Mouse (Mus musculus) 416B (cell line): ENCODE results near the gene Pramef6.
"Not testable (repeated sequence)": the region's sequence is repeated elsewhere in the genome, so short reads cannot be mapped to it uniquely, and the experiment has no call there.

Experiments
- DNase-seq: peaks from one replicate; pipeline ENCODE4 v3.0.0; 2011; ENCODE audit warnings: low read depth

Pramef6 gene

GRCm38 (mm10) chr4:143900280-143900679, at the start of gene Pramef6:
TSS of gene Pramef6 (minus strand) at chr4:143900380.
- not testable (repeated sequence) for DNase-seq

DNA sequence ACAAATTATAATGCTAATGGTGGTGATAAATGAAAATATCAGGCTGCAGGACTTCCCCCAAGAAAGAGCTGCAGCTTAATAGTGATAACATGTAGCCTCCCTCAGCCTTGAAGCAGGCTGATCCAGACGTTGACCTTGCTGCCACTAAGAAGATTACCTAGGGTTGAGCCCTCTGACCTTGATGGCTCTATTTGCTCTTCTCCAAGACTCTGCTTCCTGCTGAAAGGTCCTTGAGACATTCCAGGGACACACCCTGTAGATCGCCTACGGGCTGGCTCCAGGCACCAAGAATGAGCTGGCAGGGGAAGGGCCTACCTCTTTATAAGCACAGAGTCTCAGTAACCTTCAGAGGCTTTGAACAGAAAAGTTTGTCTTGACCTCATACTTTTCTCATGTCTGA, 5.8 kb downstream of the Pramef6 start:
- not testable (repeated sequence) for DNase-seq

DNA sequence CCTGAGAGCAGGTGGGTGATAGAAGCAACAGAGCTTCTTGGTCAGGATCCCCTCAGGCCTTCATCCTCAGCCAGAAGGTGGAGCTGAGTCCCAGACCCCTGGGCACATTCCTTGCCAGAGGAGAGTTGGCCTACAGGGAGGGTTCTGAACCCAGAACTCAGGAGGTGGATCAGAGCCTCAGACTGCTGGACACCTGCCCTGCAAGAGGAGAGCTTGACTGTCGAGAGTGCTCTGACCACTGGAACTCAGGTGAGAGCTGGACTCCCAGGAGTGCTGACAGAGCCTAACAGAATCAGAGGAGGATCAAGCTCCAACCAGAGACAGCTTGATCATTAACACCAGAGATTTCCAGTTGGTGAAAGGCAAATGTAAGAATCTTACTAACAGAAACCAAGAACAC, 17.8 kb downstream of the Pramef6 start:
- not testable (repeated sequence) for DNase-seq

DNA sequence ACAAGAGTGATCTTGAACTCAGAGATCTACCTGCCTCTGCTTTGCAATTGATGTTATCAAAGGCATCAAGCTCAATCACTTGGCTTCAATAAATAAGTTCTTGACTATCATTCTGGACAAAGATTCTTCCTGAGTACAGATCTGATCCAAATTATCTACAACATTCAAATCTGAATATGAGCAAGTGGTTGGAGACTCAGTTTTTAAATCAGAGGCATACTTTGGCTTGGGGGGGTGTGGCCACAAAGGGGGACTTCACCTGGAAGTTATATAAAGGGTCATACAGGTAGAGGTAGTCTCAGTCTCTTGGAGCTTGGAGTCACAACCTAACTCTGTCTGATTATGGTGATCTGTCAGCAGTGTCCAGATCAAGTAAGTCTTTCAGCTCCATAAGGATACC, 54.0 kb downstream of the Pramef6 start, which contains the start of gene Gm13103:
Gm13103 (plus strand) TSS at position 301 of the 400 bp plus-strand sequence.
- not testable (repeated sequence) for DNase-seq
